Mouse (Mus musculus): Measurements from ENCODE around the gene Wdr72.

The Wdr72 gene

GRCm38 (mm10) chr9:74241292-74241691 lies 131.1 kb downstream of the Wdr72 start:
- DNase-seq (ENCODE audit: low read depth, low spot score): no peak

DNA sequence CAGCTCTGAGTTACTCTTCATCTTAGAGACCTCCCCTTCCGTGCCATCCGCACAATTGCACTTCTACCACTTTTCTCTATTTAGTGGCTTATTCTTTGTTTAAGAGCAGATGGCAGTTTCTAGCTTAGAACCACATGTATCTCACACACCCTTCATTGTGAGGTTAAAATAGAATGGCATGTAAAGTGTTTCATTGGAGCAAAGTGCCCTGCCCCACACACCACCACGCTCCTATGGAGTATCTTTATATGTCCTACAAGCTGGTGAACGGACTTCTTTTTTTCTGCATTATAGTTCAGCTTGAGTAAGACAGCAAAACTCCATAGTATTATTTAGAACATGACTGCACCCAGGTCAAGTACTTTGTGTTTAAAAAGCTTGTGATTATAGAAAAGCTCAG lies 137.9 kb downstream of the Wdr72 start:
- no peak for DNase-seq (ENCODE audit: low read depth, low spot score)

DNA sequence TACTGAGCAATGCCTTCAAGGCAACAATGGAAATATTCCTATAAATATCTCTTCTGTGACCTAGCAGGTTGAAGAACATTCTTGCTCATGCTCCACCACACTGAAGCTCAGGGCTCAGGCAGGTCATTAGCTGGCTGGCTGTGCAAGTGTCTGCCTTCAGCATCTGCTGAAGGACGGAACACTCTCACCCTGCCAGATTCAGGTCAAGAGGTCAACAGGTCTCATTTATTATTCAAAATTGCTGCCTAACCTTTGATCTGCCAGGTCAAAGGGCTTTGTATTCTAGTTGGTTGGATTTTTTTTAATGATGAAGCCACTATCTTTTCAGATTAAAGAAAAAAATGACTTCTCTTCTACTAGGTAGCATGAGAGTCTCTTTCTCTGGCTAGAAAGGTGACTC lies 139.3 kb downstream of the Wdr72 start:
- no peak for DNase-seq (ENCODE audit: low read depth, low spot score)

DNA sequence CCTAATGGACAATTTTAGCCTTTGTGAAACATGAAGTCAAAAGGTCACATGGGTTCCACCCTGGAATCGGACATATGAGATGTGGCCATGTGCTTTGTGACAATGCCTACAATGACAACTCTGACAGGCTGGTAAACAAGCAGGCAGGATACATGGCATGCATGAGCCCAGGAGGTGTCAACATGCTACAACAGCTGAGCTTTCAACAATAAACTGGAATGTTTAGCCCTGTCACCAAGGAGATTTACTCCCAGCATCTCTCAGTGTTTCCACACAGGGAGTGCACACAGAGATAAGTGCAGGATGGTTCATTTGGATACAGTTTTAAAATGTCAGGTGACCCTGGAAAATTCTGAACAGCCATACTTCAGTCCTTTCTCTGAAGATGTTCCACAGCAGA lies 140.4 kb downstream of the Wdr72 start:
- no peak for DNase-seq (ENCODE audit: low read depth, low spot score)

DNA sequence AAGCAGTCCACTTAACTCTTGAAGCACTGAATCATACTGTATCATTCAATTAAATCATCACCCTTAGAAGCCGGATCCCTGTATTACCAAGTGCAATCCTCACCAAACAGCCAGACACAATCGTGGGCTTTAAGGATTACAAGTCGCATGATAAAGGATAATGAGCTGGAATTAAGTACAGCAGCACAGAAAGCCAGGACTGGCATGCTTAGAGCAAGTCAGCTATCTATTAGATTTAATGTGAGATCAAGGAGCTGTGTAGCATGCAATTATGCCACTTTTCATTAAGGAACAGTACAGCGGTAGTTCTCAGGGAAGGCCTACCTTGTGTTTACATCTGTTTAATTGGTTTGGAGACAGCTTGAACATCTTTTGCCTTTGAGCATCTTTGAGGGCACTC lies 148.2 kb downstream of the Wdr72 start:
- no peak for DNase-seq (ENCODE audit: low read depth, low spot score)

GRCm38 (mm10) chr9:74277752-74278385 lies 167.7 kb downstream of the Wdr72 start:
- DNase-seq (ENCODE audit: low read depth, low spot score): no peak

- DNase-seq (ENCODE audit: low read depth, low spot score): no peak
Measured at GRCm38 (mm10) chr9:74282072-74282471, 171.9 kb downstream of the Wdr72 start.

DNA sequence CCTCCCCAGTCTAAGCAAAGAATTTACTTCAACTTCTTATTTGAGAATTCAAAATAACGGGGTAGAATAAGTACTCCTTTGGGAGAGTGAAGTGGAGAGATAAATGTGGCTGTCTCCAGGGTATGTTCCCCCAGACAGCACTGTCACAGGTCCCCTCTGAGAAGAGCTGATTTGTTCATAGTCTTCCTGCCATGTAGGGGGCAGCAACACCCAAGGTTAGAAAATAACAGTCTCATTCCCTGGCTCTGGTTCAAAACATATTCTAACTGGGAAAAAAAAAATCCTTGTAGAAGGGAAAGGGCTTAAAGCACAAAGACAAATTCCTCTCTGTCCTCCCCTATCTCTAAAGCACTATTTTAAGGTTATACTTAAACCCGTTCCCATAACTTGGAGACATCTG lies 176.1 kb downstream of the Wdr72 start:
- peak; percentile 5 for DNase-seq (ENCODE audit: low read depth, low spot score)

GRCm38 (mm10) chr9:74294479-74294878 lies 184.3 kb downstream of the Wdr72 start:
- no peak for DNase-seq (ENCODE audit: low read depth, low spot score)

DNA sequence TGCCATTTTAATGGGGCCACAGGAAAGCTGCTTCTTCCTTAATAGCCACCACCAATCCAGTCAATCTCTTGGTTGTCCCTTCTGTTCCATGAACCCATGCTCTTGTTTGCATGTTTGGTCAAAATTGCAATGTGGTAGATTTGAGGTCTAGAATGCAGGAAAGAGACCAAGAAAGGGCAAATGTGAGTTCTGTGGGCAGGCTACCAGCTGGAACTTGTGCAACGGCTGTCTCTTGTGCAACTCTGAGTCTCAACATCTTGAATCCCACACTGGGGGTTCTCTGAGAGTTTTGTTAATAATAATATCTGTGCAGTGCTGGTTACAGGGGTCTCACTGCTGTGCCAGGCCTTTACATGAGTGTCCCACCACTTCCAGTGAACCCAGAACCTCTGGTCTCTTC lies 208.6 kb downstream of the Wdr72 start:
- no peak for DNase-seq (ENCODE audit: low read depth, low spot score)

DNA sequence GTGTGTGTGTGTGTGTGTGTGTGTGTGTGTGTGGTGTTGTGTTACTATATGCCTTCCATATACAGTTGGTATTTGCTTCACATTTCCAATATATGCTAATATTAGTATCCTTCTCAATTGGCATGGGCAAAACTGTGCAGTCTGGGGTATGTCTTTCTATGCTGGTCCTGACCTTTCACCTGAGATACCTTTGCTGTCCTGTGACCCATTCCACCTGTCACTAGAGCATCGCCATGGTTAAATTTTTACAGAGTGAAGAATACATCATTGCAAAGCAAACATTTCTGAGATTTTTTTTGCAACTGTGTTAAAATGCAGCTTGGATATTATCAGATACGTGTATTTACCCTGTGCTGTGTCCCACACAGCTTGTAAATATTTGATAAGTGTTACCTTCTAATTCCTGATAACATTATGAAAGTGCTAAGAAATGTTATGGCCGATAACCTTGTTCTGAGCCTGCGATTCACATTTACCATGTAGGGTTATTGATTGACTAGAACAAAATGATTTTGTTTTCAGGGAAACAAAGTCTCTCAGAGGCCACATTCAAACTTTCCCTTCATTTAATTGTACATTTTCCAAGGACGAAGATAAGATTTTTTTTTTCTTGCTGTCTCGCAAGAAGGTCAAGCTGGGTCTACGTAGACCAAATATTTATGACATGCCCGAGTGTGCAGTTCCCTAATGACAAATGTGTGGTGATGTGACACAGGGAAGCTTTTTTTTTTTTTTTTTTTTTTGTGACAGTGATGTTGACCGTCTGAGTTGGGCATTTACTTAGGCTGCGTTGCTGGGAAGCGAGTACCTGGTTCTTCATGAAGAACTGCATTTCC lies 214.2 kb downstream of the Wdr72 start:
- DNase-seq (ENCODE audit: low read depth, low spot score): no peak

DNA sequence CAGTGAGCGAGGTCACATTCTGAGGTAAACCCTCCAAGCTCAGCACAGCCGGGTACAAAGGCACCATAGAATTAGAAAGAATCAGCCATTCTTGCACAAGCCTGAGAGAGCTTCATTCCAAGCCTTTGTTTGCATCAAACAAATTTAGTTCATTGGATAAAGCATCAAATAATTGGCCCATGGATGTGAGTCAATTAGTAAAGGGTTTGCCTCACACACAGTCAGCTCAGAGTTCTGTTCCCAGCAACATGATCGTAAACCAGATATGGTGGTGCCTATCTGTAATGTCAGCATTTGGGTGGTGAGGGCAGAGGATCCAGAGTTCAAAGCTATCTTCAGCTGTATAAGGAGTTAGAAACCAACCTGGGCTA lies 214.8 kb downstream of the Wdr72 start:
- DNase-seq (ENCODE audit: low read depth, low spot score): no peak

DNA sequence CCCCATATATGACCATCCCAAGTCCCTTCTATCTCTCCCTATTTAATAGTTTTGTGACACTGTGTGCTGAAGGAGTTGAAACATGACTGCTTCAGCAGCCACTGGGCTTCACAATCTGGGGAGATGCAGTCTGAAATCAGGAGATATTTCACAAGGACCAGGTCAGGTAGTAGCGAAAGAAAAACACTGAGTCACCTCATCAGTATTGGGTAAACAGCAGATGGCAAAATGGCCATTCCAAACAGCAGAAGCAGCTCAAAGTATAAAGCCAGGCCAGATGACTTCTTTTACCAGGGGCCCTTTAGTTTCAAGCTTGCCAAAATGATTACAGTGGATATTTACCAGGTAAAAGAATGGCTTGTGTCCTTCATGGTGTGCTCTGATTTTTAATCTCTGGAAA lies 215.8 kb downstream of the Wdr72 start:
- DNase-seq (ENCODE audit: low read depth, low spot score): no peak

- DNase-seq (ENCODE audit: low read depth, low spot score): no peak
Measured at GRCm38 (mm10) chr9:74328821-74329220, 218.7 kb downstream of the Wdr72 start.

- peak; percentile 36 for DNase-seq (ENCODE audit: low read depth, low spot score)
Measured at GRCm38 (mm10) chr9:74330706-74331495, 220.7 kb downstream of the Wdr72 start.

GRCm38 (mm10) chr9:74332321-74332720 lies 222.2 kb downstream of the Wdr72 start:
- DNase-seq (ENCODE audit: low read depth, low spot score): no peak
